Mouse (Mus musculus): ENCODE data around the gene Pcolce.

The Pcolce gene

GRCm38 (mm10) chr5:137595921-137596320 lies 17.7 kb downstream of the Pcolce start:
- no peak for DNase-seq (ENCODE audit: low spot score)

DNA sequence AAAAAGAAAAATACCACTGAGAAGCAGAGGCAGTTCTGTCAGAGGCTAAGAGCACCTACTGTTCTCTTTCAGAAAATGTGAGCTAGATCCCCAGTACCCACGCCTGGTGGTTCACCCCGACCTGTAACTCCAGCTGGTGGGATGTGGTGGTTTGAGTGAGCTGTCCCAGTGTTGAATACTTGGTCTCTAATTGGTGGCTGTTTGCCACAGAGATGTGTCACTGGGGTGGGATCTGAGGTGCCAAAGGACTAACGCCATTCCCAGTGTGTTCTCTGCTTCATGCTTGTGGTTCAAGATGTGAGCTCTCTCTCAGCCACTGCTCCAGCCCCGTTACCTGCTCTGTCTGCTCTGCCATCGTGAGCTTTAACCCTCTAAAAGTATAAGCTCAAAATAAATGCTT lies 23.1 kb downstream of the Pcolce start:
- no peak for DNase-seq (ENCODE audit: low spot score)

DNA sequence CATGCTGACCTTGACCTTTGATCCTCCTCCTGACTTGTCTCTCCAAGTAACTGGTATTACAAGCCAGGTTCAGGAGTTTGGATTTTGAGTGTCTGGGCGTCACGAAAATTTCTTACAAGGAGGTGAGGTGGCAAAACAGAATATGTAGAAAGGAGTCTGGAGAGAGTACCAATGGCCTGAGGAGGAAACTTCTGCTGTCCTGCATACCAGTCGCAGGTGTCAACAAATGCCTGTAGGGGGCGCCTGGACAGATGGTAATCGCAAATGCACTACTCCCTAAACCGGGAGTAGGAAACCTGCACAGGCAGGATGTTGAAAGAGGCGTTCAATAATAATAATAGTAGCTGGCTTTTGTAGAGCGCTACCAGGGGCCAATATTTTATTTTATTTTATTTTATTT lies 28.6 kb downstream of the Pcolce start:
- peak; percentile 26 for DNase-seq (ENCODE audit: low spot score)

DNA sequence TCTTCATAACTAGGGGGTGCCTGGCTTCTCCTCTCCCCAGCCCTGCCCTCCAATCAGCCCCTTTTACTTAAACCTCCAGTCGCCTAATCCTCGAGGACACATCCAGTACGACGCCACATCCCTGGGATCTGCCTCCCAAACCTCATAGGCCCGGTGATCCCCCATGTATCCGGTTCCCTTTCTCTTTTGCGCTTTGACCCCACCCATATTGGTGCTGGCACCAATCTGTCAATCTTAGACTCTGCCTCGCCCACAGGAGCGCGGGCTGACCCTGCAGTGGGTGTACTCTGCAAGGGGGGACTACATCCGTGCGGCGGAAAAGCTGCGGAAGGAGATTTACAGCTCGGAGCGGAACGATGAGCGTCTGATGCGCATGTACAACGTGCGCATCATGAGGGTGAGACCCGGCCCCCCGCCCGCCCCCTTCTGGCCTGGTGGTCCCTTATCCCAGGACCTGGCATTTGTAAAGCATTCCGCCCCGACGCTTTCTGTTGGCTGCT lies 29.9 kb downstream of the Pcolce start:
- DNase-seq (ENCODE audit: low spot score) = no peak

GRCm38 (mm10) chr5:137582702-137583101 lies 30.9 kb downstream of the Pcolce start:
- no peak for DNase-seq (ENCODE audit: low spot score)

- no peak for DNase-seq (ENCODE audit: low spot score)
Observed at GRCm38 (mm10) chr5:137580246-137580645, 33.3 kb downstream of the Pcolce start.

GRCm38 (mm10) chr5:137574470-137574901 lies 39.1 kb downstream of the Pcolce start:
- DNase-seq (ENCODE audit: low spot score) = no peak

- peak; percentile 46 for DNase-seq (ENCODE audit: low spot score)
Observed at GRCm38 (mm10) chr5:137570691-137571586, 42.6 kb downstream of the Pcolce start.

DNA sequence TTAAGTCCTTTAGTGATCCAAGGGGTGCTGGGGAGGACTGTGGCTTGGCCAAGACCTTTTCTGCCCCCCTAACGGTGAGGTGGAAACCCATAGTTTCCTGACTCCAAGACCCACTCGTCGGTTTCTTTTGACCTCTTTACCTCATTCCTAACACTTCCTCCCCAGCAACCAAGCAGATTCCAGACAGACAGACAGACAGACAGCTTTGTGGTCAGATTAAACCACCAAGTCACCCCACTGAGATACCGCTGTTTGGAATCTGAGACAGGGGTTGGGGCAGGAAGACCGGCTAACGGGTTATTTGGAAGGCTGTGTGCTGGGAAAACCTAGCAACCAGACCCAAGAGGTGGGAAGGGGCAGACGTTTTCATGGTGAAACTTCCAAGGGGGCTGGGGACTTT lies 43.4 kb downstream of the Pcolce start:
- no peak for DNase-seq (ENCODE audit: low spot score)

- peak; percentile 87 for DNase-seq (ENCODE audit: low spot score)
Observed at GRCm38 (mm10) chr5:137569665-137570064, 43.9 kb downstream of the Pcolce start, which contains the start of gene Tfr2. Gene Tfr2 (plus strand): TSS chr5:137569840.

DNA sequence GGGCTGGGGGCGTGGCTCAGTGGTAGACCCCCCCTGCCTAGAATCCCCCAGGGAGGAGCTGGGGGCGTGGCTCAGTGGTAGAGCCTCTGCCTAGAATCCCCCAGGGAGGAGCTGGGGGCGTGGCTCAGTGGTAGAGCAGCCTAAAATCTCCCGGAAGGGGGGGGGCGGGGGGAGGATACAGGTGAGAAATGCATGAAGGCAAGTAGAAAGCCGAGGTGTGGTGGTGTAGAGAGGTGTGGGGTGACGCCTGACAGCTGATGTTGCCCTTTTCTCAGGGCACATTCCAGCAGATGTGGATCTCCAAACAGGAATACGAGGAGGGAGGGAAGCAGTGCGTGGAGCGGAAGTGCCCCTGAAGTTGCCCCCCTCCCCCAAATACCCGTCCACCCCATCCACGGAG lies 44.6 kb downstream of the Pcolce start:
- no peak for DNase-seq (ENCODE audit: low spot score)

DNA sequence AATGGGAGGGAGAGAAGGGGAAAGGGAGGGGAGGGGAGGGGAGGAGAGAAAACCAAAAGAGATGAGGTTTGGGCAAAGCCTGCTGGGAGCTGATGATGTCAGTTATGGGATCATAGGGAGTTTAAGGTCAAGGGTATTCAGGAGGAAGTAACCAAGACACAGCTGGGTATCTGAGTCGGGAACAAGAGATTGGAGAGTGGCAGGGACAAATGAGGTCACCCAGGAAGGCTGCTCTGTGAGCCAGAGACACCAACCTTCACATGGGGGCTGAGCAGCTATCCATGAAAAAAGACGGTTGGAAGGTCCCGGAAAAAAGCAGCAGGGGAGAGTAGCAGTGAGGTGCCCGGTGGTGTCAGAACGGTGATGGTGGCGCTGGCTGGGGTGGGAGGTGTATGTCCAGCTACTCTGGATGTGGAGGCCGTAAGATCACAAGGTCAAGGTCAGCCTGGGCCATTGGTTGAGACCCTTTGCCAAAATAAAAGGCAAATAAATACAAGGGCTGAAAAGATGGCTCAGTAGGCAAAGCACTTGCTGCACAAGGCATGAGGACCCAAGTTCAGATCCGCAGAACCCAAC lies 45.3 kb downstream of the Pcolce start:
- no peak for DNase-seq (ENCODE audit: low spot score)

DNA sequence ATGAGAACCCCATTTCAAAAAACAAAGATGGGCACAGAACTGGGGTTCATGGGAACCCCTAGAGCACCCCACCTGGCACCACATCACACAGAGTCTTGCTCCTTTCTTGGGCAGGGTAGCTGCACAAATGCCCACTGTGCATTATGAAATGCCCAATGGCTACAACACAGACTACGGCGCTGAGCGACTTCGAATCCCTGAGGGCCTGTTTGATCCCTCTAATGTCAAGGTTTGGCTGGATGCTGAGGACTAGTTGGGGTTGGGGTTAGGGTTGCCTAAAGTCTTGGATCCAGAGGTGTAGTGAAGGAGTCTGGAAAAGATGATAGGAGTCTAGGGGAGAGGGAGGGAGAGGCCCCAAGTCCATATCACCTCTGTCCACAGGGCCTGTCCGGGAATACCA lies 47.2 kb downstream of the Pcolce start:
- no peak for DNase-seq (ENCODE audit: low spot score)

GRCm38 (mm10) chr5:137565744-137566143 lies 47.8 kb downstream of the Pcolce start:
- no peak for DNase-seq (ENCODE audit: low spot score)

DNA sequence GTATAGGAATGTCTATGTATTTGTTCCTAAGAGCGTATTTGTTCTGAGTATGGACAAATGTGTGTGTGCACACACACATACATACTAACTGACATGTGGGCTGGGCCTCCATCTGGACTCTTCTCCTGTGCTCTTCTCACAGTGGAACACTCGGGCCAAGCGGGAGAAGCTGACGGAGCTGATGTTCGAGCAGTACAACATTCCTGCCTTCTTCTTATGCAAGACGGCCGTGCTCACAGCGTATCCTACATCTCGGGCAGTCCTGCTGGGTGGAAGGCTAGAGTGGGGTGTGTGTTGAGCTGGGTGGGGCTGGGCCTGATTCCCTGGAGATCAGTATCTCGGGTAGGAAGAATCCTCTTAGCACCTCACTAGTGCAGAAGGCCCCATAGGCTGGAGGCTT lies 50.6 kb downstream of the Pcolce start:
- DNase-seq (ENCODE audit: low spot score) = no peak

- no peak for DNase-seq (ENCODE audit: low spot score)
Observed at GRCm38 (mm10) chr5:137561556-137561955, 52.0 kb downstream of the Pcolce start.
